Mouse (Mus musculus) left cerebral cortex, adult 8-10 months (tissue): ENCODE results near the gene Gja4. TPM values are rescaled to one million over a fixed set of nuclear protein-coding genes. Genes with fewer than 3 reads are reported as not detected.

ENCODE experiments used
- total RNA-seq, 4 experiments: library from RNA; stranded (reverse); gene quantifications; 2 replicates each; pipeline ENCODE4 v1.2.4; 2022

Gja4 gene
- total RNA-seq, 4 experiments from 2014 or later = 3.7 to 4.6 (median 3.9) TPM

Other genes with a start within 250 kb of the Gja4 start
- 10 to 100 TPM; 29.7 to 41.0 (median 36.2) TPM for gene Zmym6, start 236.7 kb downstream of the Gja4 start, total RNA-seq
- gene Tmem35b, start 190.3 kb downstream of the Gja4 start, total RNA-seq = 1 to 10 TPM; 3.4 to 5.7 (median 4.2) TPM
- gene Dlgap3, start 144.8 kb downstream of the Gja4 start, total RNA-seq = 100 to 1,000 TPM; 313 to 384 (median 344) TPM
- 10 to 100 TPM; 56.2 to 58.6 (median 58.4) TPM for gene Smim12, start 70.3 kb downstream of the Gja4 start, total RNA-seq
- not detected for gene Gjb3, start 16.8 kb upstream of the Gja4 start, total RNA-seq
- not detected for gene Gjb4, start 40.0 kb upstream of the Gja4 start, total RNA-seq
- not detected for gene Gjb5, start 44.1 kb upstream of the Gja4 start, total RNA-seq